Mouse (Mus musculus): ENCODE results near the gene Jhy. TPM values are rescaled to one million over a fixed set of nuclear protein-coding genes. Genes with fewer than 3 reads are reported as not detected.

Jhy gene
- total RNA-seq, 2 experiments from 2014 or later, result 0.66 to 1.0 TPM

GRCm38 (mm10) chr9:40927351-40927980 lies 36.5 kb downstream of the Jhy start:
- DNase-seq (ENCODE audit: low spot score in 2 of 2), result no peak

GRCm38 (mm10) chr9:40917871-40918613 lies 45.9 kb downstream of the Jhy start:
- DNase-seq (ENCODE audit: low spot score in 2 of 2), result no peak

GRCm38 (mm10) chr9:40908915-40909314 lies 55.0 kb downstream of the Jhy start:
- DNase-seq (ENCODE audit: low spot score in 2 of 2), result no peak

DNA sequence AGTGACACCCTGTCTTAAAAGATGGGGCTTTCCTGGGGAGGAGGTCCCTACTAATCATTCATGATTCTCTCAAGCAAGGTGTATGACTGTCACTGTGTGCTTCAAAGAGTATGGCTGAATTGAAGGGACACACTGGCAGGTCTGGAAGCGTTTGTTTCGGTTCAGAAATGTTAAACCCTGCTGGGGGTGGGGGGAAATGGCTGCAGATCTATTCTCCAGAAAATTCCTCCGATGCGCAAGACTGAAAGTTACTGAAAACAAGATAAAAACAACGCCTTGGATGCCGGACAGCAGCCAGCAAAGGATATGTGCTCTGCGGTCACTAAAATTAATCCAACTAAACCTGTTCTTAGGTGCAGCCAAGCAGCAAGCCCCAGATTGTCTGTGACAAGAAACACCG lies 55.5 kb downstream of the Jhy start:
- DNase-seq (ENCODE audit: low spot score in 2 of 2), result no peak

DNA sequence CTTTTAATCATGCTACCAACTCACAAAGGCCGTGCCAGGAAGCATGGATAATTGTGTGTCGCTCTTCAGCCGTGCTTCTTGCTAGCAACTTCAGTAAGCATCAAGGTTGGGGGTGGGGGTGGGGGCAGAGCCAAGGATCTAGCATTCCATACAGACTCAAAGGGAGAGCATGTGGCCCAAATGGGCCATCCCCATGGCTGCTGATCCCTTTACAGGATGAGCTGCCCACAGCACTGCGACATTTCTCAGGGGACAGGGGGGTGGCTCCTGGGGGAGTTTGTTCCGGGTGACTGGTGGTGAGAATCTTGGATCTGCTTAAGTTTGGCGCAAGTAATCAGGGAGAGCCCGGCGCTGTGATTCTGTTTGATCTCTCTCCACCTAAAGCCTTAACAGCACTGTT lies 56.5 kb downstream of the Jhy start:
- no peak for DNase-seq (ENCODE audit: low spot score in 2 of 2)

- DNase-seq (ENCODE audit: low spot score in 2 of 2), result no peak
Measured at GRCm38 (mm10) chr9:40892456-40892855, 71.5 kb downstream of the Jhy start.

- DNase-seq (ENCODE audit: low spot score in 2 of 2), result no peak
Measured at GRCm38 (mm10) chr9:40889389-40889788, 74.5 kb downstream of the Jhy start.

DNA sequence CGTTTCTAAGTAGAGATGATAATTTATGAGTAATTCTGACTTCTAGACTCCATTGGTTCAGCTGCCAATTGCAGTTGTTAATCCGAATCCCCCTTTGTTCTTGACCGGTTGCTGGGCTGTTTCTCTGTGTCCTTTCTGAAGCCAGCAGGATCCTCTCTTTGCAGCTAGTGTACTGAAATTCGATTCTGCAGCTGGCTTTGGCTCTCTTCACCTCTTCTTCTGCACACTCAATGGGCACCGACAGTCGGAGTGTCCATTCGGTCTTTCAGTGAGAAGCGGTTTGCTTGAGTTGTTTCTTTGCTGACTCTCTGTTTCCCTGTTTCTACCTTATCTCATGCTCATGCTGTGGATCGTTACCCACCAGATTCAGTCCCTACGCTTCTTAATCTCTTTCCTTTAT lies 78.2 kb downstream of the Jhy start:
- no peak for DNase-seq (ENCODE audit: low spot score in 2 of 2)

GRCm38 (mm10) chr9:40878998-40879397 lies 84.9 kb downstream of the Jhy start:
- DNase-seq (ENCODE audit: low spot score in 2 of 2), result no peak

DNA sequence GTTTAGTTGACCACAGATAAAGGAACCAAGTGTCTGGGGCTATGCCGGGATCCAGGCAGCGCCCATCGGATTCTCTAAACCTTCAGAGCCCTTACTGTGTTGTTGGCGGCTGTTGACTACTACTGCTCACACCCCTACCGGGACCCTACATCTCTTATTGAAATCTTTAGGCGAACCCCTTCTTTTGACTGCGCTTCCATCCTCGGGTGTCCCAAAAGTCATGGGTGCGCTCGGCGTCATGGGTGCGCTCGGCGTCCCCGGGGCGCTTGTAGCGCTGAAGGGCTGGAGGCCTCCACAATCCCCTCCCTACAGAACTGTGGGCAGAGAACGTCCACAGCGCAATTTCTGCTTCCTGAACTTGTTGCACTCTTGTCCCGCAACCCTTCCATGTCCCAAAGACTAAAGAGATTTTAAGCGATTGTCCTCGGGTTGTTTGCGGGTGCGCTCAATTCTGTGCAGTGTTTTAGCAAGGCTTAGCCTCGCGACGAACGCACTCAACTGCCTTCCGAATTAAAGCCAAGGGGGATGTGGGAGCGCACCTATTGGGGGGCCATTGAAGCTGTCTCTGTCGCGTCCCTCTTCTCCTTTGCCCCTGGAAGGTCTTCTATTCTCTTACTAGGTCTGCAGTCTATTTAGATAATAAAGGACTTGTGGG lies 85.5 kb downstream of the Jhy start:
- DNase-seq (ENCODE audit: low spot score in 2 of 2), result no peak

- no peak for DNase-seq (ENCODE audit: low spot score in 2 of 2)
Measured at GRCm38 (mm10) chr9:40877881-40878235, 86.1 kb downstream of the Jhy start.

- no peak for DNase-seq (ENCODE audit: low spot score in 2 of 2)
Measured at GRCm38 (mm10) chr9:40877146-40877880, 86.6 kb downstream of the Jhy start.

- DNase-seq (ENCODE audit: low spot score in 2 of 2), result no peak
Measured at GRCm38 (mm10) chr9:40876693-40877092, 87.2 kb downstream of the Jhy start.

GRCm38 (mm10) chr9:40876164-40876563 lies 87.8 kb downstream of the Jhy start:
- no peak for DNase-seq (ENCODE audit: low spot score in 2 of 2)

DNA sequence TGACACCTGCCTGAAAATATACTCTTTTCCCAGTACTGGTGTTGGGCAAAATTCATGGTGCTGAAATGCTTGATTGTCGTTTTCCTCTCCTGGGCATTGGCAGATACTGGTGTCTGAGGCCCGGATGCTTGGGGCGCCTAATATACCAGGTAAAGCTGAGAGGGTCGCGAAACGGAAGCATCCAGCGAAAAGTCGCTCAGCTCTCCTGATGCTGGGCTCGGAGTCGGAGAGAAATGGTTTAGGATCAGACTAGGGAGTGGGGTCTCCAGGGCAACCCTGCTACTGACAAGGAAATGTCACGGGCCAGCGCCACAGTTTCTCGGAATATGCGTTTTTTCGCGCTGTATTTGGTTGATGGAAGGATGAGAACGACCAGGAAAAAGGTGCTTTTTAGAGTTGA lies 88.5 kb downstream of the Jhy start:
- no peak for DNase-seq (ENCODE audit: low spot score in 2 of 2)

DNA sequence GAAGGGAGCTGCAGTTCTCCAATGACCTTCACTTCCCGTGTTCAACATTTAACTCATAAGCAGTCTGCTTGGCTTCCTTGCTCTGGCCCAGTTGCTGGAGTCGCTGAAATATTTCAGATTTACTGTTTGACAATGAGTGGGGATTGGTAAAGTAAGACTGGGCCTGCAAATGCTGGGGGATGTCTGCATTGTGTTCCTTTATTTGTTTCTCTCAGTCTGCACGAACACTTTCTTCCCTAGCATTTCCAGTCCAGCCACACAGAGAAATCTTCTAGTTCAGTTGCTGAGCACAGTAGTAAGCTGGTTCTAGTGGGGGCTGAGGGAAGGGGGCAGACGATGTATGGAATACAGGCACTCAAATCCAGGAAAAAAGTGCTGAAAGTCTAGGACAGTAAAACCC lies 89.0 kb downstream of the Jhy start:
- DNase-seq (ENCODE audit: low spot score in 2 of 2), result no peak

GRCm38 (mm10) chr9:40873556-40874470 lies 90.1 kb downstream of the Jhy start, which contains the start of gene Bsx:
Gene Bsx (plus strand): TSS chr9:40874127.
- no peak for DNase-seq (ENCODE audit: low spot score in 2 of 2)

GRCm38 (mm10) chr9:40872156-40872478 lies 91.8 kb downstream of the Jhy start:
- DNase-seq (ENCODE audit: low spot score in 2 of 2), result no peak

- DNase-seq (ENCODE audit: low spot score in 2 of 2), result no peak
Measured at GRCm38 (mm10) chr9:40871369-40872155, 92.4 kb downstream of the Jhy start.

DNA sequence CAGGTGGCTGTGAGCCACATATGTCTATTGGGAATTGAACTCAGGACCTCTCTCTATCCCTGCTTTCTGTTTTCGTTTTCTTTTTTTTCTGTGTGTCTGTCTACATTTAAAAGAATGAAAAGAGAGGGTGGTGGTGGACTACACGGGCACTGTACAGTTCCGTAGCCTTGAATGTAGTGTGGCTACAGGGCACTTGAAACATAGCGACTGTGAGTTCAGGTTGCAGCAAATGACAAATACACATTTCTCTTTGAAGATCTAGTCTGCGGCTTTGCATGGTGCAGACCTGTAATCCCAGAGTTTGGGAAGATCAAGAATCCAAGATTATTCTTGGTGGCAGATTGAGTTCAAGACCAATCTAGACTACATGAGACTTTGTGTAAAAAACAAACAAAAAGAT lies 93.6 kb downstream of the Jhy start:
- DNase-seq (ENCODE audit: low spot score in 2 of 2), result no peak
